Mouse (Mus musculus): ENCODE data around the gene Aamp. TPM values are rescaled to one million over a fixed set of nuclear protein-coding genes. Genes with fewer than 3 reads are reported as not detected.

The Aamp gene
- polyA plus RNA-seq, 1 experiment, result 123 TPM

DNA sequence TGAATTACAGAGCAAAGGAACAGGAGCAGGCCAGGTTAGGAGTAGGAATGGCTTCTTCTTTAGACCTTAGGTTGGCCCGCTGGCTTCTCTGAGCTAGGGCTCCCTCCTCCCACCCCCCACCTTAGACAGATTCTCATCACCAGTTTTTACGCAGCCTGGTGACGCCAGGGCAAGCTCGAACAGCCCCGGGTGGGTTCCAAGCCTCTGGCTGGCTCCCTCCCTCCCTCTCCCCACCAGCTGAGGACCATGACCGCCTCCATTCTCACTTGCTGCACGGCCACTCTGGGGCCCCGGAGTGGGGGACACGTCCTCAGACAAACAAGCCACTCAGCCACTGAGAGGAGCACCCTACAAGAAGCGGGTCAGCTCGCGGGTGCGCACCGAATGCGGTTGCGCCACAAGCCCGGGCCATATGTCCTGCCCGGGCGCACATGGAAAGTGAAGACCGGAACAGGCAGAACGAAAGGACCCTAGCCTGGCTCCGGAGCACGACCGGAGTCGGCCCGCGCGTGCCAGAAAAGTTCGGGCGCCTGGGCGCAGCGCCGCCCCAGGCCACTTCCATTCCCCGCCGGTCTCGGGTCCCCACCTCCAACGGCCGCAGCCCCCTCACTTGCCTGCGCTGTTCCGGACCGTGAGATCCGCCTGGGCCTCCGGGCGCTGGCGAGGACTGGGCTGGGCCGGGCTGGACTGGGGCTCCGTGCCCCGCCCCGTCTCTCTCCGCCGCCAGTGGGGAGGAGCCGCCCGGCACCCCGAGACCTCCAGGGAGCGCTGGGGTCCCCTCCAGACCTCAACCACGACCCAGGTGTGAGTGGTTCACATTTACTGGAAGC lies 19.2 kb upstream of the Aamp start:
- Histone ChIP-seq H3K79me2 (ENCODE audit: control insufficient read depth, insufficient read depth) (peaks cover 53% of the 10 kb centered on the region), H3K79me3 (ENCODE audit: low read depth) (peaks cover 40% of the 10 kb centered on the region), H3K36me3 (ENCODE audit: control insufficient read depth, insufficient read depth) (no peaks in the 10 kb centered on the region), H3ac (ENCODE audit: control insufficient read depth, insufficient read length, low read depth) (peak overlapping the region; percentile 91), H3K4me3 (ENCODE audit: insufficient read depth, poor library complexity, severe bottlenecking) (peak overlapping the region; percentile 47), H3K27me3 (ENCODE audit: control insufficient read depth, insufficient read depth, insufficient read length) (no peaks in the 10 kb centered on the region)
- TF ChIP-seq MYOD1 (IDR thresholded peaks at IDR 0.05; ENCODE audit: control insufficient read depth, insufficient read length, low read depth) (no peak), MYOG (IDR thresholded peaks at IDR 0.05; ENCODE audit: control insufficient read depth, extremely low read depth, insufficient read length) (no peak)

DNA sequence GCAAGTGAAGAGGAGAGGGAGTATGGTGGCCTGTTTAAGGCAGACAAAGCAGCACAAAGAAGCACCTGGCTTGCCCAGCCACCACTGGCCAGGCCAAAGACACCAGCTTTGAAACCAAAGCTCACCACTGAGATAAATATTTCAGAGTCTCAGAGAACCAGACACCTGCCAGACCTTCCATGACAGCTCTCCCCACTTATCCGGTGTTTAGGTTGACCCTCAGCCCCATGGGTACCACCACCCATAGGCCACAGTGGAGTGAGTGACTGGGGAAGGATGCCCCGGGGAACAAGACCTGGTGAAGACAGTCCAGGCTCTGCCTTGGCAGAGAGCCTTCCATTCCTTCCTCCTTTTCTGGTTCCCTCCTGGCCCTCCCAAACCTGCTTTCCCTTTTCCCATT lies 18.3 kb upstream of the Aamp start:
- peak overlapping the region; percentile 40 for H3ac ChIP-seq (ENCODE audit: control insufficient read depth, insufficient read length, low read depth)
- H3K27me3 ChIP-seq (ENCODE audit: control insufficient read depth, insufficient read depth, insufficient read length), result no peaks in the 10 kb centered on the region
- H3K79me2 ChIP-seq (ENCODE audit: control insufficient read depth, insufficient read depth), result peaks cover 62% of the 10 kb centered on the region
- H3K36me3 ChIP-seq (ENCODE audit: control insufficient read depth, insufficient read depth), result no peaks in the 10 kb centered on the region
- no peak overlapping the region for H3K4me3 ChIP-seq (ENCODE audit: insufficient read depth, poor library complexity, severe bottlenecking)
- TF ChIP-seq MYOD1 (IDR thresholded peaks at IDR 0.05; ENCODE audit: control insufficient read depth, insufficient read length, low read depth), result no peak
- no peak for TF ChIP-seq FOSL1 (IDR thresholded peaks at IDR 0.05; ENCODE audit: insufficient read depth, low read length, poor library complexity, severe bottlenecking)
- TF ChIP-seq CTCF (IDR thresholded peaks at IDR 0.05; ENCODE audit: control insufficient read depth, insufficient read depth, insufficient read length), result no peak
- no peak for TF ChIP-seq MYOG (IDR thresholded peaks at IDR 0.05; ENCODE audit: control insufficient read depth, extremely low read depth, insufficient read length)
- TF ChIP-seq MAX (IDR thresholded peaks at IDR 0.05), result no peak
- no peak for TF ChIP-seq USF1 (IDR thresholded peaks at IDR 0.05; ENCODE audit: low read depth)
- H3K79me3 ChIP-seq (ENCODE audit: low read depth), result peaks cover 49% of the 10 kb centered on the region

DNA sequence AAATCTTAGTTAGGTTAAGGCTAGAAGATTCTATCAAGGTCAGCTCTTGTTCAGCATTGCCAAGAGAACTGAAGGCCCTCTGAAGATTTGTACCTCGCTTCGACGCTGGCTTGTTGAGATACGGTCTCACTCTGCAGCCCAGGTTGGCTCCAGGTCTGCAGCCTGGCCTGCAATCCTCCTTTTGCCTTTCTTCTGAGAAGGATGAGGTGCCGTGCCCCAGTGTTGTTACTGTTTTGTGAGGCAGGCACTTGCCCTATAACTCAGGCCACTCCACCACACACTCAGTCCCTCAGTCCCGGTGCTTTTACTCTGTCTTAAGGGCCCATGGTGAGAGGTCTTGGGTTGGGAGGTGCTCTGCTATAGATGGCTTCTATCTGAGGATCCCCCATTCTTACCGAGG lies 17.7 kb upstream of the Aamp start:
- TF ChIP-seq CEBPB (IDR thresholded peaks at IDR 0.05; ENCODE audit: low read depth) (no peak), MYOG (IDR thresholded peaks at IDR 0.05; ENCODE audit: control insufficient read depth, extremely low read depth, insufficient read length) (no peak), FOSL1 (IDR thresholded peaks at IDR 0.05; ENCODE audit: insufficient read depth, low read length, poor library complexity, severe bottlenecking) (no peak), MAX (IDR thresholded peaks at IDR 0.05) (no peak), CTCF (IDR thresholded peaks at IDR 0.05; ENCODE audit: control insufficient read depth, insufficient read depth, insufficient read length) (no peak)
- Histone ChIP-seq H3K36me3 (ENCODE audit: control insufficient read depth, insufficient read depth) (no peaks in the 10 kb centered on the region), H3K27me3 (ENCODE audit: control insufficient read depth, insufficient read depth, insufficient read length) (no peaks in the 10 kb centered on the region), H3ac (ENCODE audit: control insufficient read depth, insufficient read length, low read depth) (no peak overlapping the region), H3K79me2 (ENCODE audit: control insufficient read depth, insufficient read depth) (peaks cover 68% of the 10 kb centered on the region), H3K79me3 (ENCODE audit: low read depth) (peaks cover 51% of the 10 kb centered on the region), H3K4me3 (ENCODE audit: insufficient read depth, poor library complexity, severe bottlenecking) (no peak overlapping the region)

DNA sequence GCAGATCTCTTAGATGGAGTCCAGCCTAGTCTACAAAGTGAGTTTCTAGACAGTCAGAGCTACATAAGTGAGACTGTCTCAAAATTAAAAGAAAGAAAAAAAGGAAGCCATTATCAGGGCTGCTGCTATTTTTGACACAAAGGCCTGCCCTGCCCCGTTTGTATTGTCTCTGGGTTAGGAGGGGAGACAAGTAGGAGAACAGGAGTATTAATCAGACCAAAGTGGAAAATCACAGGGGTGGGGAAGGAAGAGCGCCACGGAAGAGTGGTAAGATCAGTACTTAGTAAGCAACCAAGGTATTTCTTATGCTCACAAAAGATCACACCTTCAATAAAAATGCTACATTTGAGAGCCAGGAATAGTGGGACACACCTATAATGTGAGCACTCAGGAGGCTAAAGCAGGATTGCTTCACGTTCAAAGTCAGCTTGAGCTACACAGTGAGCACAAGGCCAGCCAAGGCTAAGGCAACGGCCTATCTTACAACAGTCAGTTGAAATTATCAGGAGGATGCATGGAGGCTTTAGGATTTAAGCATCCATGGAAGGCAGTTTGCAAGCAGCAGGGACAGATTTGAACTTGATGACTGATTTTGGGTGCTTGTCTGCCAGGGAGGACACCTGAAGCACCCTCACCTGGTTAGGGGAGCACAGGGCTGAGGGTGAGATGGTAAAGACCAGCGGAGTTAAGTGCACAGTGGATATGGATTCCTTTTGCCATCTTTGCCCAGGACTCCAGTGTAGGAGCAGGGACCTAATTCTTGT lies 16.0 kb upstream of the Aamp start:
- H3ac ChIP-seq (ENCODE audit: control insufficient read depth, insufficient read length, low read depth), result no peak overlapping the region
- no peak overlapping the region for H3K4me3 ChIP-seq (ENCODE audit: insufficient read depth, poor library complexity, severe bottlenecking)
- H3K79me3 ChIP-seq (ENCODE audit: low read depth), result peaks cover 51% of the 10 kb centered on the region
- peaks cover 80% of the 10 kb centered on the region for H3K79me2 ChIP-seq (ENCODE audit: control insufficient read depth, insufficient read depth)
- H3K27me3 ChIP-seq (ENCODE audit: control insufficient read depth, insufficient read depth, insufficient read length), result no peaks in the 10 kb centered on the region
- H3K36me3 ChIP-seq (ENCODE audit: control insufficient read depth, insufficient read depth), result no peaks in the 10 kb centered on the region
- no peak for TF ChIP-seq USF1 (IDR thresholded peaks at IDR 0.05; ENCODE audit: low read depth)
- TF ChIP-seq CTCF (IDR thresholded peaks at IDR 0.05; ENCODE audit: control insufficient read depth, insufficient read depth, insufficient read length), result no peak
- TF ChIP-seq CEBPB (IDR thresholded peaks at IDR 0.05; ENCODE audit: low read depth), result no peak
- no peak for TF ChIP-seq FOSL1 (IDR thresholded peaks at IDR 0.05; ENCODE audit: insufficient read depth, low read length, poor library complexity, severe bottlenecking)
- no peak for TF ChIP-seq MYOD1 (IDR thresholded peaks at IDR 0.05; ENCODE audit: control insufficient read depth, insufficient read length, low read depth)
- TF ChIP-seq MYOG (IDR thresholded peaks at IDR 0.05; ENCODE audit: control insufficient read depth, extremely low read depth, insufficient read length), result no peak
- TF ChIP-seq MAX (IDR thresholded peaks at IDR 0.05), result no peak

DNA sequence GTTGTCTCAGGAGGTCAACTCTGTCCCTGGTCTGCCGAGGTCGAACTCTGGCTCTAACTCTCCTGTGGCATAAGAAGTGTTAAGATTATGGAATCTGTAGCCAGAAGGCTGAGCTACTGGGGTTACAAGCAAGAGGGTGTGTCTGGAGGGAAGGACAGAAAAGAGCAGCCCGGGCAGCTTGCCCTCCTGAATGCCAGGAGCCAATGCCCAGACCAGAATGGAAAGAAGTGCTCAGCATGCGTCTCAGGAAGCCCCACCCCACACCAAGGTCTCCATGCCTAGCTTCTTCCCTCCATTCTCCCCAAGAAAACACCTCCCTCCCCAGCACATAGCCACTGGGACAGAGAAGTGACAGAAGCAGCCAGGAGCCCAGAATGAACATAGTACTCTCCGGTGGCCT lies 14.5 kb upstream of the Aamp start:
- Histone ChIP-seq H3K27me3 (ENCODE audit: control insufficient read depth, insufficient read depth, insufficient read length) (no peaks in the 10 kb centered on the region), H3K79me3 (ENCODE audit: low read depth) (peaks cover 58% of the 10 kb centered on the region), H3K79me2 (ENCODE audit: control insufficient read depth, insufficient read depth) (peaks cover 95% of the 10 kb centered on the region), H3K36me3 (ENCODE audit: control insufficient read depth, insufficient read depth) (peaks cover 5% of the 10 kb centered on the region), H3K4me3 (ENCODE audit: insufficient read depth, poor library complexity, severe bottlenecking) (no peak overlapping the region), H3ac (ENCODE audit: control insufficient read depth, insufficient read length, low read depth) (no peak overlapping the region)
- TF ChIP-seq CTCF (IDR thresholded peaks at IDR 0.05; ENCODE audit: control insufficient read depth, insufficient read depth, insufficient read length) (no peak), MAX (IDR thresholded peaks at IDR 0.05) (no peak), FOSL1 (IDR thresholded peaks at IDR 0.05; ENCODE audit: insufficient read depth, low read length, poor library complexity, severe bottlenecking) (no peak), MYOD1 (IDR thresholded peaks at IDR 0.05; ENCODE audit: control insufficient read depth, insufficient read length, low read depth) (no peak), CEBPB (IDR thresholded peaks at IDR 0.05; ENCODE audit: low read depth) (no peak), USF1 (IDR thresholded peaks at IDR 0.05; ENCODE audit: low read depth) (no peak), MYOG (IDR thresholded peaks at IDR 0.05; ENCODE audit: control insufficient read depth, extremely low read depth, insufficient read length) (no peak)

All from C2C12 (cell line).